Mouse (Mus musculus) heart, embryonic 14.5 days (tissue): ENCODE data around the gene Tln2. TPM values are rescaled to one million over a fixed set of nuclear protein-coding genes. Genes with fewer than 3 reads are reported as not detected.

Experiments
- ATAC-seq: fragments of 200-750 bp; cut with Nextera tagmentation; 2 replicates; pipeline ENCODE4 v1.8.0; 2017; ENCODE audit warnings: low read depth, moderate TSS enrichment; ENCODE audit not compliant: insufficient number of reproducible peaks, insufficient read depth, low FRiP score
- H3K27ac ChIP-seq, 2 experiments: fragments of 200-500 bp in 1 of 2; fragments of 300-500 bp in 1 of 2; sonication (generic) in 1 of 2; replicated peaks in 1 of 2; 2 replicates each; pipeline ENCODE4 v1.5.1; 2012 to 2014; ENCODE audit warnings: low read depth in 2 of 2, low read length in 2 of 2, control low read depth in 1 of 2, mild to moderate bottlenecking in 1 of 2, mixed read lengths in 1 of 2; ENCODE audit not compliant: control insufficient read depth in 1 of 2, insufficient read depth in 1 of 2
- H3K27me3 ChIP-seq: fragments of 300-500 bp; sonication (generic); 2 replicates; pipeline ENCODE4 v1.6.1; 2014; ENCODE audit warnings: mild to moderate bottlenecking, low read length, control low read depth; ENCODE audit not compliant: control insufficient read depth, insufficient read depth
- H3K36me3 ChIP-seq: fragments of 300-500 bp; sonication (generic); 2 replicates; pipeline ENCODE4 v1.6.1; 2014; ENCODE audit warnings: mild to moderate bottlenecking, control low read depth, low read length, mixed read lengths; ENCODE audit not compliant: control insufficient read depth, insufficient read depth
- H3K4me1 ChIP-seq, 2 experiments: fragments of 200-500 bp in 1 of 2; fragments of 300-500 bp in 1 of 2; sonication (generic) in 1 of 2; 2 replicates each; pipeline ENCODE4 v1.6.1; 2012 to 2014; ENCODE audit warnings: low read length in 2 of 2, control low read depth in 1 of 2, mixed read lengths in 1 of 2; ENCODE audit not compliant: control insufficient read depth in 2 of 2, insufficient read depth in 2 of 2
- H3K4me2 ChIP-seq: fragments of 300-500 bp; sonication (generic); 2 replicates; pipeline ENCODE4 v1.6.1; 2014; ENCODE audit warnings: mild to moderate bottlenecking, low read length
- H3K4me3 ChIP-seq, 2 experiments: fragments of 200-500 bp in 1 of 2; fragments of 300-500 bp in 1 of 2; sonication (generic) in 1 of 2; 2 replicates each; pipeline ENCODE4 v1.5.1; 2012 to 2014; ENCODE audit warnings: low read length in 2 of 2, mild to moderate bottlenecking in 2 of 2, control low read depth in 1 of 2, low read depth in 1 of 2, moderate library complexity in 1 of 2; ENCODE audit not compliant: control insufficient read depth in 1 of 2, insufficient read depth in 1 of 2
- H3K9ac ChIP-seq: fragments of 300-500 bp; sonication (generic); 2 replicates; pipeline ENCODE4 v1.6.1; 2014; ENCODE audit warnings: mild to moderate bottlenecking, low read length
- H3K9me3 ChIP-seq: fragments of 300-500 bp; sonication (generic); 2 replicates; pipeline ENCODE4 v1.6.1; 2016; ENCODE audit warnings: low read length, control low read depth; ENCODE audit not compliant: control insufficient read depth
- WGBS: fragments of 180-500 bp; shearing (Covaris S2); extraction: QIAGEN DNeasy Blood & Tissue Kit; methylation state at CpG from one replicate; pipeline ENCODE4 v1.1.7; 2014; 5-methylcytosine and 5-hydroxymethylcytosine counted together
- polyA plus RNA-seq: library from polyadenylated mRNA; unstranded; fragments of >200 nt; fragmentation: Nextera tagmentation; extraction: Ambion mirVana; gene quantifications from 2 replicates; pipeline ENCODE4 v1.2.1, GENCODE M21; 2014

Tln2 gene
- polyA plus RNA-seq, 1 experiment from 2014 or later: 66.0 TPM

- H3K36me3 ChIP-seq: no peaks in the 10 kb centered on the region
- no peak overlapping the region for H3K27ac ChIP-seq
- no peaks in the 10 kb centered on the region for H3K9me3 ChIP-seq
- 89% methylated on average over 5 of the region's 5 CpGs for WGBS
- no peak for ATAC-seq
- H3K4me2 ChIP-seq: no peak overlapping the region
- H3K9ac ChIP-seq: no peak overlapping the region
- peaks cover 19 to 25% of the 10 kb centered on the region in 2 experiments for H3K4me1 ChIP-seq
- H3K27me3 ChIP-seq: no peaks in the 10 kb centered on the region
- no peak overlapping the region for H3K4me3 ChIP-seq
Observed at GRCm38 (mm10) chr9:67546650-67547049, 12.9 kb downstream of the Tln2 start.

GRCm38 (mm10) chr9:67545794-67546193, 13.7 kb downstream of the Tln2 start:
- Histone ChIP-seq H3K9ac (no peak overlapping the region), H3K9me3 (no peaks in the 10 kb centered on the region), H3K4me3 (no peak overlapping the region), H3K27me3 (no peaks in the 10 kb centered on the region), H3K4me2 (no peak overlapping the region), H3K4me1 (peaks cover 19 to 26% of the 10 kb centered on the region in 2 experiments), H3K36me3 (no peaks in the 10 kb centered on the region), H3K27ac (no peak overlapping the region)
- no peak for ATAC-seq
- WGBS: 77% methylated on average over 3 of the region's 3 CpGs

DNA sequence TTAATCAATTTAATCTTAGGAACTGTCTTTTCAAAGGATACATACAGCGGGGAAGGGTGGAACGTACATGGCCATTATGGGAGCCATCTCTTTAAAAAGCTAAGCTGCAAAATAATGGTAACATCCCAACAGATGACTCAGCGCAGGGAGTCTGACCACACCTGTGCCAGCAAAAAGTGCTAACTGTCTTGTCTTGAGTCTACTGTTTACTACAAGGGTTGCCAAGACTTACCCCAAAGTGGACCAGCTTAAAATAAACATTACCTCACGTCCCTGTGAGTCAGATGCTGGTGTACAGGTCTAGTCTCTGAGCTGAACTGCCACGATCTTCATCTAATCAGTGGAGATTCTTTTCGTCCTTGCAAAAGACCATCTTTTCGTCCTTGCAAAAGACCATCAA, 14.7 kb downstream of the Tln2 start:
- Histone ChIP-seq H3K4me3 (no peak overlapping the region), H3K9me3 (no peaks in the 10 kb centered on the region), H3K4me2 (no peak overlapping the region), H3K4me1 (peaks cover 20 to 33% of the 10 kb centered on the region in 2 experiments), H3K36me3 (no peaks in the 10 kb centered on the region), H3K9ac (no peak overlapping the region), H3K27ac (no peak overlapping the region), H3K27me3 (no peaks in the 10 kb centered on the region)
- no peak for ATAC-seq
- WGBS: 57% methylated on average over 7 of the region's 7 CpGs

GRCm38 (mm10) chr9:67541948-67542347, 17.6 kb downstream of the Tln2 start:
- Histone ChIP-seq H3K4me1 (peaks cover 10 to 25% of the 10 kb centered on the region in 2 experiments), H3K9me3 (no peaks in the 10 kb centered on the region), H3K9ac (no peak overlapping the region), H3K4me3 (no peak overlapping the region), H3K36me3 (no peaks in the 10 kb centered on the region), H3K27me3 (no peaks in the 10 kb centered on the region), H3K27ac (no peak overlapping the region), H3K4me2 (no peak overlapping the region)
- 82% methylated on average over 8 of the region's 8 CpGs for WGBS
- ATAC-seq: no peak

GRCm38 (mm10) chr9:67539776-67540706, 19.5 kb downstream of the Tln2 start:
- Histone ChIP-seq H3K27me3 (no peaks in the 10 kb centered on the region), H3K4me1 (peaks cover 9 to 21% of the 10 kb centered on the region in 2 experiments), H3K27ac (no peak overlapping the region), H3K4me2 (no peak overlapping the region), H3K36me3 (no peaks in the 10 kb centered on the region), H3K9ac (no peak overlapping the region), H3K9me3 (no peaks in the 10 kb centered on the region), H3K4me3 (no peak overlapping the region)
- ATAC-seq: peak; percentile 58; the same call in 1 of the 2 replicates
- WGBS: 62% methylated on average over 17 of the region's 17 CpGs

DNA sequence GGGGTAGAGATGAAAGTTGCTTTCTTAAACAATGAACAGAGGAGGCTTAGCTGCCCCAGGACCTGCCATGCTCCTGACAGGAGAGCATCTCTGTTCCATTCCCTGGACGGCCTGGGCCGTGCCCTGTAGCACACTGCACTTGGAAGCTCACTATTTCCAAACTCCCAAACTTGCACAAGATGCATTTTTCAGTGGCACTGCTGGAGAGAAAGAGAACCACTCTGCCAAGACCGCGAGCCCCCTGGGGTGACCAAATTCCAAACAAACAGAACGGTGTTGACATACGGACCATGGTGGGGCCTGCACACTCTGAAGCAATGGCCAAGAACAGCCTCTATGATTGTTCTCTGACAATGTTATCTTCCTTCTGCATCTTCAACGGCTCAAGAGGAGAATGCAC, 25.1 kb downstream of the Tln2 start:
- no peak overlapping the region for H3K4me2 ChIP-seq
- 47% methylated on average over 7 of the region's 7 CpGs for WGBS
- no peaks in the 10 kb centered on the region for H3K9me3 ChIP-seq
- H3K4me3 ChIP-seq: no peak overlapping the region
- no peaks in the 10 kb centered on the region for H3K27me3 ChIP-seq
- H3K4me1 ChIP-seq: peaks cover 12 to 18% of the 10 kb centered on the region in 2 experiments
- no peak overlapping the region for H3K9ac ChIP-seq
- no peaks in the 10 kb centered on the region for H3K36me3 ChIP-seq
- H3K27ac ChIP-seq: no peak overlapping the region
- no peak for ATAC-seq

GRCm38 (mm10) chr9:67533260-67533659, 26.2 kb downstream of the Tln2 start:
- Histone ChIP-seq H3K4me1 (peaks cover 15 to 27% of the 10 kb centered on the region in 2 experiments), H3K4me3 (no peak overlapping the region), H3K27me3 (no peaks in the 10 kb centered on the region), H3K4me2 (no peak overlapping the region), H3K9ac (no peak overlapping the region), H3K27ac (no peak overlapping the region), H3K36me3 (no peaks in the 10 kb centered on the region), H3K9me3 (no peaks in the 10 kb centered on the region)
- no peak for ATAC-seq
- 80% methylated on average over 5 of the region's 5 CpGs for WGBS
